Mouse (Mus musculus): ENCODE data around the gene Slc25a44.
A peak's percentile ranks its signal among the peaks of the same experiment; 100 is the strongest.

Gene Slc25a44

GRCm38 (mm10) chr3:88424605-88425329 lies at the start of gene Slc25a44:
TSS of gene Slc25a44 (minus strand) at chr3:88425139.
- DNase-seq (ENCODE audit: low spot score), result peak; percentile 92

GRCm38 (mm10) chr3:88473571-88473970 lies 48.6 kb upstream of the Slc25a44 start:
- no peak for DNase-seq (ENCODE audit: low spot score)

GRCm38 (mm10) chr3:88473020-88473419 lies 48.1 kb upstream of the Slc25a44 start:
- DNase-seq (ENCODE audit: low spot score), result no peak

GRCm38 (mm10) chr3:88470943-88471479 lies 46.1 kb upstream of the Slc25a44 start:
- DNase-seq (ENCODE audit: low spot score), result no peak

- no peak for DNase-seq (ENCODE audit: low spot score)
Measured at GRCm38 (mm10) chr3:88469466-88469865, 44.5 kb upstream of the Slc25a44 start.

- DNase-seq (ENCODE audit: low spot score), result peak; percentile 65
Measured at GRCm38 (mm10) chr3:88467116-88467824, 42.3 kb upstream of the Slc25a44 start.

- no peak for DNase-seq (ENCODE audit: low spot score)
Measured at GRCm38 (mm10) chr3:88465127-88465526, 40.2 kb upstream of the Slc25a44 start.

GRCm38 (mm10) chr3:88464425-88464824 lies 39.5 kb upstream of the Slc25a44 start:
- DNase-seq (ENCODE audit: low spot score), result no peak

GRCm38 (mm10) chr3:88460983-88461696 lies 36.2 kb upstream of the Slc25a44 start, which contains the start of gene Sema4a:
TSS of gene Sema4a (minus strand) at chr3:88461182.
- DNase-seq (ENCODE audit: low spot score), result no peak

GRCm38 (mm10) chr3:88460029-88460428 lies 35.1 kb upstream of the Slc25a44 start:
- DNase-seq (ENCODE audit: low spot score), result no peak

- DNase-seq (ENCODE audit: low spot score), result no peak
Measured at GRCm38 (mm10) chr3:88458778-88459219, 33.9 kb upstream of the Slc25a44 start.

GRCm38 (mm10) chr3:88456746-88457532 lies 32.0 kb upstream of the Slc25a44 start:
- DNase-seq (ENCODE audit: low spot score), result no peak

GRCm38 (mm10) chr3:88456313-88456712 lies 31.4 kb upstream of the Slc25a44 start:
- no peak for DNase-seq (ENCODE audit: low spot score)

- DNase-seq (ENCODE audit: low spot score), result peak; percentile 56
Measured at GRCm38 (mm10) chr3:88455588-88456264, 30.8 kb upstream of the Slc25a44 start.

GRCm38 (mm10) chr3:88454762-88455587 lies 30.0 kb upstream of the Slc25a44 start:
- DNase-seq (ENCODE audit: low spot score), result no peak

- DNase-seq (ENCODE audit: low spot score), result no peak
Measured at GRCm38 (mm10) chr3:88453986-88454385, 29.0 kb upstream of the Slc25a44 start.

- DNase-seq (ENCODE audit: low spot score), result no peak
Measured at GRCm38 (mm10) chr3:88453369-88453768, 28.4 kb upstream of the Slc25a44 start.

GRCm38 (mm10) chr3:88452716-88453115 lies 27.8 kb upstream of the Slc25a44 start:
- no peak for DNase-seq (ENCODE audit: low spot score)

GRCm38 (mm10) chr3:88452246-88452645 lies 27.3 kb upstream of the Slc25a44 start:
- DNase-seq (ENCODE audit: low spot score), result no peak

Data from ovary, adult 18-20 months (tissue).